17 mouse cellular contexts compared by ENCODE assay signal in the genomic region with DNA sequence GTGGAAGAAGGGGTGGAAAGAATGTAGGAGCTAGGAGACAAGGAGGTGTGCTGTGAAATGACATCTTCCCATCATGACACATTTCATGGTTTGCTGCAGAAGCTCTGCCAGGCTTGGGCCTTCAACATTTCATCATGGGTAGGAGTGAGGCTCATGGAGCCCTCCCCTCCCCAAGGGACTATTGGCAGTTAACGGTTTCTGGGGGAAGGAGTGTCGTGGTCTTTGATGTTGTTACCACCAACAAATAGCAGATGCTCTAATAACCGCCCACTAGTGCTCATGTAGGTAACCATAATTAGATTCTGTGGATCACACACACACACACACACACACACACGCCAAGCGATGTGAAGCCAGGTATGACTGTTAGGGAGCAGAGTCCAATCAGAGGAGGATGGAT. TPM values are rescaled to one million over a fixed set of nuclear protein-coding genes. Genes with fewer than 3 reads are reported as not detected.
"Had no signal": no experiment of that assay in that cellular context is flagged by ENCODE, and none has a peak within 500 bp of the region (broad histone marks: within the 10 kb centered on the region; RNA-seq: fewer than 3 reads in every experiment).

A gene (minus strand): TSS at position 302 of the 400 bp plus-strand sequence.

- H3K9me3 ChIP-seq: limb, embryonic 10.5 days; midbrain, embryonic 10.5 days; neural tube, embryonic 12.5 days had no signal

- H3K4me2 ChIP-seq: liver, embryonic 11.5 days; neural tube, embryonic 12.5 days had no signal

- H3K27ac ChIP-seq: layer of hippocampus, adult 2 months; limb, embryonic 10.5 days; midbrain, embryonic 10.5 days; neural tube, embryonic 12.5 days; stomach, postnatal 0 days had no signal

- H3K4me1 ChIP-seq: limb, embryonic 10.5 days; midbrain, embryonic 10.5 days; neural tube, embryonic 12.5 days had no signal

- H3K27me3 ChIP-seq: neural tube, embryonic 12.5 days had no signal

- H3K36me3 ChIP-seq: limb, embryonic 10.5 days; midbrain, embryonic 10.5 days; neural tube, embryonic 12.5 days had no signal

- H3K4me3 ChIP-seq: layer of hippocampus, adult 2 months; limb, embryonic 10.5 days; midbrain, embryonic 10.5 days; neural tube, embryonic 12.5 days had no signal

- DNase-seq: kidney, adult 8-10 months; kidney, postnatal 10 days; kidney, postnatal 4 days; lung, postnatal 36 days; midbrain, embryonic 14.5 days; right cerebral cortex, postnatal 14 days; thymus, adult 2 months; thymus, postnatal 25 days had no signal

- H3K9ac ChIP-seq: neural tube, embryonic 12.5 days had no signal

- ATAC-seq: intestine, postnatal 0 days had no signal

RNA-seq across cellular contexts. Expression of the gene that starts here (rescaled TPM):
- total RNA-seq: layer of hippocampus, adult 2 months; layer of hippocampus, postnatal 10 days; left cerebral cortex, adult 18-20 months had no signal
- polyA plus RNA-seq: limb, embryonic 10.5 days; liver, embryonic 11.5 days; midbrain, embryonic 10.5 days; neural tube, embryonic 12.5 days had no signal
